Mouse (Mus musculus): Measurements from ENCODE around the gene Slc22a12.
A peak's percentile ranks its signal among the peaks of the same experiment; 100 is the strongest.

Slc22a12 gene

GRCm38 (mm10) chr19:6516153-6516552 lies 26.7 kb downstream of the Slc22a12 start:
- DNase-seq (ENCODE audit: low spot score), result no peak

- no peak for DNase-seq (ENCODE audit: low spot score)
Observed at GRCm38 (mm10) chr19:6515448-6515847, 27.4 kb downstream of the Slc22a12 start.

- no peak for DNase-seq (ENCODE audit: low spot score)
Observed at GRCm38 (mm10) chr19:6514940-6515339, 27.9 kb downstream of the Slc22a12 start.

- no peak for DNase-seq (ENCODE audit: low spot score)
Observed at GRCm38 (mm10) chr19:6513389-6514139, 29.3 kb downstream of the Slc22a12 start.

GRCm38 (mm10) chr19:6510546-6510945 lies 32.3 kb downstream of the Slc22a12 start:
- no peak for DNase-seq (ENCODE audit: low spot score)

- DNase-seq (ENCODE audit: low spot score), result no peak
Observed at GRCm38 (mm10) chr19:6509881-6510280, 33.0 kb downstream of the Slc22a12 start.

- no peak for DNase-seq (ENCODE audit: low spot score)
Observed at GRCm38 (mm10) chr19:6507393-6507792, 35.4 kb downstream of the Slc22a12 start.

GRCm38 (mm10) chr19:6504656-6505045 lies 38.2 kb downstream of the Slc22a12 start:
- no peak for DNase-seq (ENCODE audit: low spot score)

GRCm38 (mm10) chr19:6503926-6504655 lies 38.7 kb downstream of the Slc22a12 start:
- no peak for DNase-seq (ENCODE audit: low spot score)

GRCm38 (mm10) chr19:6502543-6503319 lies 40.1 kb downstream of the Slc22a12 start:
- DNase-seq (ENCODE audit: low spot score), result peak; percentile 71

- DNase-seq (ENCODE audit: low spot score), result peak; percentile 38
Observed at GRCm38 (mm10) chr19:6502035-6502541, 40.7 kb downstream of the Slc22a12 start.

GRCm38 (mm10) chr19:6500636-6501025 lies 42.2 kb downstream of the Slc22a12 start:
- no peak for DNase-seq (ENCODE audit: low spot score)

GRCm38 (mm10) chr19:6499860-6500635 lies 42.8 kb downstream of the Slc22a12 start:
- no peak for DNase-seq (ENCODE audit: low spot score)

- no peak for DNase-seq (ENCODE audit: low spot score)
Observed at GRCm38 (mm10) chr19:6498350-6499131, 44.3 kb downstream of the Slc22a12 start.

- no peak for DNase-seq (ENCODE audit: low spot score)
Observed at GRCm38 (mm10) chr19:6497803-6498202, 45.0 kb downstream of the Slc22a12 start.

- DNase-seq (ENCODE audit: low spot score), result no peak
Observed at GRCm38 (mm10) chr19:6497150-6497801, 45.6 kb downstream of the Slc22a12 start.

GRCm38 (mm10) chr19:6496462-6497149 lies 46.2 kb downstream of the Slc22a12 start:
- no peak for DNase-seq (ENCODE audit: low spot score)

- no peak for DNase-seq (ENCODE audit: low spot score)
Observed at GRCm38 (mm10) chr19:6495714-6496113, 47.1 kb downstream of the Slc22a12 start.

- no peak for DNase-seq (ENCODE audit: low spot score)
Observed at GRCm38 (mm10) chr19:6494504-6495170, 48.2 kb downstream of the Slc22a12 start.

Measured in ovary, postnatal 36 days (tissue).